Mouse (Mus musculus) spleen, adult 2 months (tissue): ENCODE data around the gene Dgkz.

Source experiments
- CTCF ChIP-seq: fragments of 200-500 bp; IDR thresholded peaks from 2 replicates; pipeline ENCODE4 v1.5.1; 2011; ENCODE audit warnings: mild to moderate bottlenecking, inconsistent platforms; ENCODE audit not compliant: insufficient read depth, insufficient read length, insufficient replicate concordance; ENCODE audit errors: extremely low read depth
- POLR2A ChIP-seq: fragments of 200-500 bp; IDR thresholded peaks from 2 replicates; pipeline ENCODE4 v1.6.1; 2011; ENCODE audit warnings: low read depth, low read length, inconsistent platforms

- TF ChIP-seq POLR2A, result no peak
- no peak for TF ChIP-seq CTCF
These were observed 49.5 kb upstream of the Dgkz start for GRCm38 (mm10) chr2:92025202-92025601.
